Mouse (Mus musculus) adrenal gland, postnatal 4 days (tissue): ENCODE measurements at regions not wholly inside any gene's neighbourhood (a gene's known extent, or its start where the extent isn't known, plus 50 kb on each side); places are given as distances from the start of the nearest gene placed in this dataset.

Experiments used
- DNase-seq, 2 experiments: peaks; one replicate each; pipeline ENCODE4 v3.0.0; 2021 to 2022; ENCODE audit warnings: low spot score in 2 of 2, mixed read lengths in 2 of 2

- no peak for DNase-seq
Measured at GRCm38 (mm10) chr13:37468304-37469178, 123.5 kb downstream of the Ly86 start.

- no peak for DNase-seq
Measured at GRCm38 (mm10) chr13:37470230-37470907, 125.4 kb downstream of the Ly86 start.

GRCm38 (mm10) chr13:37473359-37473758, 128.4 kb downstream of the Ly86 start:
- no peak for DNase-seq

GRCm38 (mm10) chr13:37475804-37476203, 130.8 kb downstream of the Ly86 start:
- no peak for DNase-seq

- DNase-seq: no peak
Measured at GRCm38 (mm10) chr13:37476256-37477053, 131.4 kb downstream of the Ly86 start.

- DNase-seq: no peak
Measured at GRCm38 (mm10) chr13:37477342-37477741, 132.3 kb downstream of the Ly86 start.

GRCm38 (mm10) chr13:37477749-37478548, 132.9 kb downstream of the Ly86 start:
- DNase-seq: peak in 1 of 2 experiments; percentile 50

- DNase-seq: no peak
Measured at GRCm38 (mm10) chr13:37479182-37479691, 134.2 kb downstream of the Ly86 start.

- DNase-seq: no peak
Measured at GRCm38 (mm10) chr13:37481514-37481913, 136.5 kb downstream of the Ly86 start.

- no peak for DNase-seq
Measured at GRCm38 (mm10) chr13:37482038-37482437, 137.0 kb downstream of the Ly86 start.

- DNase-seq: peak in 1 of 2 experiments; percentile 61
Measured at GRCm38 (mm10) chr13:37482589-37482988, 137.6 kb downstream of the Ly86 start.

GRCm38 (mm10) chr13:37483010-37483855, 138.2 kb downstream of the Ly86 start:
- peak; percentile 32 to 62 for DNase-seq

- DNase-seq: no peak
Measured at GRCm38 (mm10) chr13:37484631-37485030, 139.6 kb downstream of the Ly86 start.

GRCm38 (mm10) chr13:37492115-37493001, 147.3 kb downstream of the Ly86 start:
- DNase-seq: peak in 1 of 2 experiments; percentile 60

- DNase-seq: no peak
Measured at GRCm38 (mm10) chr13:37493331-37493730, 148.3 kb downstream of the Ly86 start.

GRCm38 (mm10) chr13:37495272-37495932, 150.4 kb downstream of the Ly86 start:
- DNase-seq: no peak

GRCm38 (mm10) chr13:37497986-37498385, 153.0 kb downstream of the Ly86 start:
- no peak for DNase-seq
